Mouse (Mus musculus) ES-Bruce4 (cell line): Measurements from ENCODE around the gene Sema4c. TPM values are rescaled to one million over a fixed set of nuclear protein-coding genes. Genes with fewer than 3 reads are reported as not detected.
"Not testable (repeated sequence)": the region's sequence is repeated elsewhere in the genome, so short reads cannot be mapped to it uniquely, and the experiment has no call there.

Source experiments
- H3K27ac ChIP-seq: 2 replicates; pipeline ENCODE4 v1.5.1; 2012; ENCODE audit warnings: low read length, inconsistent platforms; ENCODE audit not compliant: insufficient read depth
- H3K27me3 ChIP-seq: 2 replicates; pipeline ENCODE4 v1.6.1; 2012; ENCODE audit warnings: mild to moderate bottlenecking, low read length, inconsistent platforms; ENCODE audit not compliant: control insufficient read depth, poor library complexity, insufficient read depth, severe bottlenecking
- H3K36me3 ChIP-seq: 2 replicates; pipeline ENCODE4 v1.6.1; 2012; ENCODE audit warnings: inconsistent platforms, mild to moderate bottlenecking, low read length, moderate library complexity; ENCODE audit not compliant: control insufficient read depth, poor library complexity, insufficient read depth, severe bottlenecking
- H3K4me1 ChIP-seq: one replicate; pipeline ENCODE4 v1.8.1; 2011; ENCODE audit warnings: low read length; ENCODE audit not compliant: control insufficient read depth, insufficient read depth
- H3K4me3 ChIP-seq: 2 replicates; pipeline ENCODE4 v1.5.1; 2011; ENCODE audit warnings: low read depth, mild to moderate bottlenecking, low read length
- H3K9ac ChIP-seq: 2 replicates; pipeline ENCODE4 v1.6.1; 2012; ENCODE audit warnings: low read depth, mild to moderate bottlenecking, inconsistent platforms; ENCODE audit not compliant: poor library complexity, severe bottlenecking
- H3K9me3 ChIP-seq: replicated peaks from 2 replicates; pipeline ENCODE4 v1.6.1; 2012; ENCODE audit warnings: mild to moderate bottlenecking, low read length, inconsistent platforms; ENCODE audit not compliant: control insufficient read depth, poor library complexity, insufficient read depth, severe bottlenecking
- CTCF ChIP-seq: IDR thresholded peaks from one replicate; pipeline ENCODE4 v1.8.1; 2011; ENCODE audit warnings: low read depth, low read length
- EP300 ChIP-seq: IDR thresholded peaks from 2 replicates; pipeline ENCODE4 v1.6.1; 2011; ENCODE audit warnings: low read depth, low read length; ENCODE audit not compliant: insufficient read depth
- POLR2A ChIP-seq: IDR thresholded peaks from one replicate; pipeline ENCODE4 v1.8.1; 2011; ENCODE audit warnings: low read length; ENCODE audit not compliant: insufficient read depth
- polyA plus RNA-seq: library from polyadenylated mRNA; stranded (reverse); fragments of >200 nt; gene quantifications from 2 replicates; pipeline ENCODE4 v1.2.4, GENCODE M21; 2011; ENCODE audit warnings: low read depth; ENCODE audit not compliant: missing spikeins, insufficient read depth, insufficient read length

Gene Sema4c
- polyA plus RNA-seq, 1 experiment, result 11.2 TPM

GRCm38 (mm10) chr1:36539186-36539585 is 19.0 kb downstream of the Sema4c start, which contains the start of gene Gm42417:
TSS of gene Gm42417 (minus strand) at chr1:36539429.
- no peak within 1 kb of the TSS for H3K4me3 ChIP-seq
- H3K9me3 ChIP-seq, result no peaks in the 10 kb centered on the region
- H3K36me3 ChIP-seq, result no peaks in the 10 kb centered on the region
- no peak within 1 kb of the TSS for H3K9ac ChIP-seq
- no peaks in the 10 kb centered on the region for H3K27me3 ChIP-seq
- H3K4me1 ChIP-seq, result no peaks in the 10 kb centered on the region
- no peak within 1 kb of the TSS for H3K27ac ChIP-seq
- TF ChIP-seq POLR2A, result no peak

DNA sequence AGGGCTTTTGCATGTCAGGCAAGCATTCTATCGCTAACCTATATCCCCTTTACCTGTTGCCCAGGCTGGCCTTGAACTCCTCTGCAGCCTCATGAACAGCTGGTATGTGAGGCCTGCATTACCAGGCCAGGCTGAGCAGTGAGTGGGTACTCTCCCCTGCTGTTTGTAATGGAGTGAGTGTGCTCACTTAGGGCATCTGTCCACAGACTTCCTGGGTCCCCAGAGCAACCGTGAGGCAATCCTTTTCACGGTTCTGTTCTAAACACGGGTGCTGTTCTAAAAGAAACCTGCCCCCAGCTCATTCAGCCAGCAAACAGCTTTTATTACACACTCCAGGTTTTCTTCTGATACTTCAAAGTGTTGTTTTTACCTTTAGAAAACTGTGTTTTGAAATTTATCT is 19.4 kb downstream of the Sema4c start:
- Histone ChIP-seq H3K9ac (no peak overlapping the region), H3K4me1 (no peaks in the 10 kb centered on the region), H3K27me3 (no peaks in the 10 kb centered on the region), H3K36me3 (no peaks in the 10 kb centered on the region), H3K4me3 (no peak overlapping the region), H3K27ac (no peak overlapping the region), H3K9me3 (no peaks in the 10 kb centered on the region)
- no peak for TF ChIP-seq CTCF
- TF ChIP-seq EP300, result no peak
- no peak for TF ChIP-seq POLR2A

- not testable (repeated sequence) for H3K9ac ChIP-seq, H3K4me1 ChIP-seq, H3K9me3 ChIP-seq, H3K4me3 ChIP-seq, H3K36me3 ChIP-seq, H3K27ac ChIP-seq, H3K27me3 ChIP-seq
These were observed 21.4 kb downstream of the Sema4c start, which contains the start of gene Ankrd23 for GRCm38 (mm10) chr1:36536783-36537182. TSS of gene Ankrd23 (minus strand) at chr1:36536883.

DNA sequence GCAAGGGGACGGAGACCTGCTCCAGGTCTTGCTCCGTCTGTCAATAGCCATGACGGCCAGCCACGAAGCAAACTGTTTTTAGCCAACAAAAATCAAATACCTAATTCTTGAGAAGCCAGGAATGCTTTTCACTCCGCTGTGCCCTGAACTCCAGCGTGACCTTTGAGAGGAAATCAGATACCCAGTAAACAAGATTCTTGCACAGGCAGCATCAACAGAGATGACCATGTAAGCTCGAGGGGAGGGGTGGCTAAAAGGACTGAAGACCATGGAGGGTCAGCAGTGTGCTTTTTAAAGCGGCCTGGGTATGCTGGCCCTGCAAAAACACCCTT is 21.8 kb downstream of the Sema4c start:
- TF ChIP-seq EP300, result no peak
- TF ChIP-seq POLR2A, result no peak
- no peak for TF ChIP-seq CTCF
- Histone ChIP-seq H3K9ac (no peak overlapping the region), H3K4me3 (no peak overlapping the region), H3K9me3 (no peaks in the 10 kb centered on the region), H3K4me1 (no peaks in the 10 kb centered on the region), H3K27me3 (no peaks in the 10 kb centered on the region), H3K36me3 (no peaks in the 10 kb centered on the region), H3K27ac (no peak overlapping the region)

GRCm38 (mm10) chr1:36535477-36536396 is 22.4 kb downstream of the Sema4c start:
- Histone ChIP-seq H3K9ac (no peak overlapping the region), H3K4me1 (no peaks in the 10 kb centered on the region), H3K4me3 (no peak overlapping the region), H3K27ac (no peak overlapping the region), H3K9me3 (no peaks in the 10 kb centered on the region), H3K27me3 (no peaks in the 10 kb centered on the region), H3K36me3 (no peaks in the 10 kb centered on the region)
- TF ChIP-seq CTCF (no peak), POLR2A (no peak), EP300 (no peak)

DNA sequence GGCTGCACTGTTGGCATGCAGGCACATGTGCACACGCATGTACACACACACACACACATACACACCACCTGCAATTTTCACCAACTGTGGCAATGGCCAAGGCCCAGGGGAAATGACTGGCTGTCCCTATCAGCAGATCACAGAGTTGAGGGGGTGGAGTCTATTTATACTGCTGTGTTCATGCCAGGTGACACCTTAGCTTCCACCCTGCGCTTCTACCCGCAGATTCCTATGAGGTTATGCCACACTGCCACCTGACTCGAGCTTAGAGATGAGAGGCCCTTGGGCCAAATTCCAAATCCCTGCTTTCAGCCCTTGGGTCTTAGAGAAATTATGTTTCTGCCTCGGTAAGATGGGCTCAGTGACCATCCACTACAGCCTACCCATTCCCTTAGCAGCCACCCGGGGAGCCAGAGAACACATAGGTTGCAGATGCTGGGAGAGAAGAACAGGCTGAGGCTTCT is 23.5 kb downstream of the Sema4c start:
- H3K4me3 ChIP-seq, result no peak overlapping the region
- no peaks in the 10 kb centered on the region for H3K9me3 ChIP-seq
- no peaks in the 10 kb centered on the region for H3K36me3 ChIP-seq
- no peaks in the 10 kb centered on the region for H3K27me3 ChIP-seq
- no peaks in the 10 kb centered on the region for H3K4me1 ChIP-seq
- H3K9ac ChIP-seq, result no peak overlapping the region
- no peak overlapping the region for H3K27ac ChIP-seq
- TF ChIP-seq CTCF (no peak), POLR2A (no peak), EP300 (no peak)
